Mouse (Mus musculus): ENCODE measurements around the gene Wdr12. TPM values are rescaled to one million over a fixed set of nuclear protein-coding genes. Genes with fewer than 3 reads are reported as not detected.
"Not testable (repeated sequence)": the region's sequence is repeated elsewhere in the genome, so short reads cannot be mapped to it uniquely, and the experiment has no call there.

Wdr12 gene
- polyA plus RNA-seq, 1 experiment from 2014 or later, result 68.3 TPM

DNA sequence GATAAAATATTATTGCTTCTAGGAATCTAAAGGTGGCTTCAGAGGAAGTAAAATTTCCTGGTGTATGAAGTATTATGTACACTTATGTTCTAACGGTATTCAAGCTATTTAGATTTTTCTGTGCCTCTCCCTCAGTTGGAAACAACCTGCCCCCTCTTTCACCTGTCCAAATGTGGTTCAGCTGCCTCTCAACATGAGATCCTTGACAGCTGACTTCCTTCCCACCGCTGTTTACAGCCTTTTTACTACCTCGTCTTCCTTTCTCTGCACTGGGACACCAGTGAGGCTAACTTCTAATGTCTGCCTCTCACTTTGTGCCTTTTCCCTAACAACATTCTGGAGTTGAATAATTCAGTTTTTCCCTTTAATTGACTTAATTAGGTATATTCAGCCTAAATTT lies 22.9 kb downstream of the Wdr12 start:
- Histone ChIP-seq H3K4me3 (ENCODE audit: low read length) (no peak overlapping the region), H3K36me3 (ENCODE audit: control insufficient read depth, insufficient read depth, low read length) (peaks cover 42% of the 10 kb centered on the region), H3K27me3 (ENCODE audit: control insufficient read depth, insufficient read depth, low read length) (no peaks in the 10 kb centered on the region), H3K4me1 (ENCODE audit: control insufficient read depth, insufficient read depth, low read length) (no peaks in the 10 kb centered on the region), H3K9me3 (ENCODE audit: control insufficient read depth, low read length) (no peaks in the 10 kb centered on the region), H3K4me2 (replicated peaks; ENCODE audit: low read depth, low read length) (no peak overlapping the region), H3K9ac (ENCODE audit: low read depth, low read length) (no peak overlapping the region), H3K27ac (ENCODE audit: low read depth, low read length) (no peak overlapping the region)
- no peak for ATAC-seq (ENCODE audit: low FRiP score, low TSS enrichment)
- 50% methylated on average over 3 of the region's 3 CpGs for WGBS

DNA sequence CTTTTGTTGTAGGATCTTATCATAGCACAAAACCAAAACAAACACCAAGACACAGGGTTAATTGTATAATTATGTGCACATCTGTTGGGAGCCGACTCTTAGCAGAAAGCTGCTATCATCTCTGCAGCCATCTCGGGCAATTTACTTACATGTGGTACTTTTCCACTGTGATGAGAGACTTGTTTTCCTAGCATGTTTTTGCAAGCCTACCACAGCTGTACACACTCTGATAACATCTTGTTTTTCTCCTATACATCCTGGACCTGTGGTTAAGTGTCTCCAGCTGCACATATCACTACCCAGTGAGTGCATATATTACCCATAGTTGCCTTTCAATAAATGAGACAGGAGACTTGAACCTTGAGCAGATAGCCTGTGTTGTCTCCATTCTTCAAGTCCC lies 23.5 kb downstream of the Wdr12 start:
- no peaks in the 10 kb centered on the region for H3K9me3 ChIP-seq (ENCODE audit: control insufficient read depth, low read length)
- H3K36me3 ChIP-seq (ENCODE audit: control insufficient read depth, insufficient read depth, low read length), result peaks cover 35% of the 10 kb centered on the region
- no peak overlapping the region for H3K9ac ChIP-seq (ENCODE audit: low read depth, low read length)
- no peak overlapping the region for H3K4me2 ChIP-seq (replicated peaks; ENCODE audit: low read depth, low read length)
- 66% methylated on average over 2 of the region's 2 CpGs for WGBS
- no peak overlapping the region for H3K27ac ChIP-seq (ENCODE audit: low read depth, low read length)
- no peak for ATAC-seq (ENCODE audit: low FRiP score, low TSS enrichment)
- no peaks in the 10 kb centered on the region for H3K4me1 ChIP-seq (ENCODE audit: control insufficient read depth, insufficient read depth, low read length)
- H3K27me3 ChIP-seq (ENCODE audit: control insufficient read depth, insufficient read depth, low read length), result no peaks in the 10 kb centered on the region
- H3K4me3 ChIP-seq (ENCODE audit: low read length), result no peak overlapping the region

- H3K9me3 ChIP-seq (ENCODE audit: control insufficient read depth, low read length); H3K9ac ChIP-seq (ENCODE audit: low read depth, low read length); H3K27me3 ChIP-seq (ENCODE audit: control insufficient read depth, insufficient read depth, low read length); H3K4me3 ChIP-seq (ENCODE audit: low read length); ATAC-seq (ENCODE audit: low FRiP score, low TSS enrichment); H3K4me1 ChIP-seq (ENCODE audit: control insufficient read depth, insufficient read depth, low read length); H3K27ac ChIP-seq (ENCODE audit: low read depth, low read length); H3K36me3 ChIP-seq (ENCODE audit: control insufficient read depth, insufficient read depth, low read length); H3K4me2 ChIP-seq (replicated peaks; ENCODE audit: low read depth, low read length): not testable (repeated sequence)
Observed at GRCm38 (mm10) chr1:60070725-60071124, 27.7 kb downstream of the Wdr12 start.

- H3K4me3 ChIP-seq (ENCODE audit: low read length), result no peak overlapping the region
- no peak for ATAC-seq (ENCODE audit: low FRiP score, low TSS enrichment)
- H3K9me3 ChIP-seq (ENCODE audit: control insufficient read depth, low read length), result no peaks in the 10 kb centered on the region
- no peaks in the 10 kb centered on the region for H3K27me3 ChIP-seq (ENCODE audit: control insufficient read depth, insufficient read depth, low read length)
- H3K9ac ChIP-seq (ENCODE audit: low read depth, low read length), result no peak overlapping the region
- no peaks in the 10 kb centered on the region for H3K4me1 ChIP-seq (ENCODE audit: control insufficient read depth, insufficient read depth, low read length)
- no peak overlapping the region for H3K27ac ChIP-seq (ENCODE audit: low read depth, low read length)
- no peaks in the 10 kb centered on the region for H3K36me3 ChIP-seq (ENCODE audit: control insufficient read depth, insufficient read depth, low read length)
- no peak overlapping the region for H3K4me2 ChIP-seq (replicated peaks; ENCODE audit: low read depth, low read length)
- 85% methylated on average over 3 of the region's 3 CpGs for WGBS
Observed at GRCm38 (mm10) chr1:60056310-60056709, 42.1 kb downstream of the Wdr12 start.

- no peak for ATAC-seq (ENCODE audit: low FRiP score, low TSS enrichment)
- no peaks in the 10 kb centered on the region for H3K27me3 ChIP-seq (ENCODE audit: control insufficient read depth, insufficient read depth, low read length)
- H3K4me2 ChIP-seq (replicated peaks; ENCODE audit: low read depth, low read length), result no peak overlapping the region
- 55% methylated on average over 3 of the region's 3 CpGs for WGBS
- H3K27ac ChIP-seq (ENCODE audit: low read depth, low read length), result no peak overlapping the region
- H3K4me1 ChIP-seq (ENCODE audit: control insufficient read depth, insufficient read depth, low read length), result no peaks in the 10 kb centered on the region
- no peaks in the 10 kb centered on the region for H3K9me3 ChIP-seq (ENCODE audit: control insufficient read depth, low read length)
- H3K9ac ChIP-seq (ENCODE audit: low read depth, low read length), result no peak overlapping the region
- no peaks in the 10 kb centered on the region for H3K36me3 ChIP-seq (ENCODE audit: control insufficient read depth, insufficient read depth, low read length)
- H3K4me3 ChIP-seq (ENCODE audit: low read length), result no peak overlapping the region
Observed at GRCm38 (mm10) chr1:60054659-60055058, 43.8 kb downstream of the Wdr12 start.

DNA sequence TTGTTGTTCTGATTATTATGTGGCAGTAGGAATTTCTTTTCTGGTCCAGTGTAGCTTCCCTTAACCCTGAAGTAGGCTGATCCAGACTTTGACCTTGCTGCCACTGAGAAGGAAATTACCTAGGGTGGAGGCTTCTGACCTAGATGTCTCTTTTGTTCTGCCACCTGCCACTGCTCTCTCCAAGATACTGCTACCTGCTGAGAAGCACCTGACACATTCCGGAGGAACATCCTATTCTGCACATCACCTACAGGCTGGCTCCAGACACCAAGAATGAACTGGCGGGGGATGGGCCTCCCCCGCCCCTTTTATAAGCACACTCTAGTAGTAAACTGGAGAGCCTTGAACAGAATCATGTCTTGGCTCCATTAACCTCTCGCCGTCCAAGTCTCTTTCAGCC lies 51.0 kb downstream of the Wdr12 start:
- H3K4me2 ChIP-seq (replicated peaks; ENCODE audit: low read depth, low read length); ATAC-seq (ENCODE audit: low FRiP score, low TSS enrichment); H3K9me3 ChIP-seq (ENCODE audit: control insufficient read depth, low read length); H3K9ac ChIP-seq (ENCODE audit: low read depth, low read length); H3K4me3 ChIP-seq (ENCODE audit: low read length); H3K36me3 ChIP-seq (ENCODE audit: control insufficient read depth, insufficient read depth, low read length); H3K4me1 ChIP-seq (ENCODE audit: control insufficient read depth, insufficient read depth, low read length); H3K27ac ChIP-seq (ENCODE audit: low read depth, low read length): not testable (repeated sequence)
- H3K27me3 ChIP-seq (ENCODE audit: control insufficient read depth, insufficient read depth, low read length), result peaks cover 11% of the 10 kb centered on the region
- 93% methylated on average over 5 of the region's 5 CpGs for WGBS

DNA sequence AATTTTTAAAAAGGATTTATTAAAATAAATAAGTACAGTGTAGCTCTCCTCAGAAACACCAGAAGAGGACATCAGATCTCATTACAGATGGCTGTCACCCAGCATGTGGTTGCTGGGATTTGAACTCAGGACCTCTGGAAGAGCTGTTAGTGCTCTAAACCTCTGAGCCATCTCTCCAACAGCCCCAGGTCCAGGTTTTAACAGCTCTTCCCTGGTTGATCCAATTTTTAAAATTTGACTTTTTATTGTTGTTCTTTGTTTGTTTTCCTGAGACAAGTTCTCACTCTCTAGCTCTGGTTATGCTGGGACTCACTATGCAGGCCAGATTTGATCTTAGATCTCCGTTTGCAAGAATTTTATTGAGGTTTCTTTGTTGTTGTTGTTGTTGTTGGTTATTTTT lies 53.9 kb downstream of the Wdr12 start:
- Histone ChIP-seq H3K9ac (ENCODE audit: low read depth, low read length) (no peak overlapping the region), H3K27ac (ENCODE audit: low read depth, low read length) (no peak overlapping the region), H3K4me1 (ENCODE audit: control insufficient read depth, insufficient read depth, low read length) (0 out of 2 replicates have a peak, but pooled peaks cover 3% of the 10 kb centered on the region), H3K4me3 (ENCODE audit: low read length) (no peak overlapping the region), H3K4me2 (replicated peaks; ENCODE audit: low read depth, low read length) (no peak overlapping the region), H3K36me3 (ENCODE audit: control insufficient read depth, insufficient read depth, low read length) (no peaks in the 10 kb centered on the region), H3K9me3 (ENCODE audit: control insufficient read depth, low read length) (no peaks in the 10 kb centered on the region), H3K27me3 (ENCODE audit: control insufficient read depth, insufficient read depth, low read length) (peaks cover 15% of the 10 kb centered on the region)
- WGBS, result 89% methylated on average over 1 of the region's 1 CpGs
- ATAC-seq (ENCODE audit: low FRiP score, low TSS enrichment), result no peak

GRCm38 (mm10) chr1:60042796-60043469 lies 55.5 kb downstream of the Wdr12 start, which contains the start of gene Ica1l:
TSS of gene Ica1l (minus strand) at chr1:60043184.
- 0% methylated on average over 55 of the region's 99 CpGs for WGBS
- ATAC-seq (ENCODE audit: low FRiP score, low TSS enrichment), result peak; percentile 93
- Histone ChIP-seq H3K4me1 (ENCODE audit: control insufficient read depth, insufficient read depth, low read length) (0 out of 2 replicates have a peak, but pooled peaks cover 3% of the 10 kb centered on the region), H3K4me3 (ENCODE audit: low read length) (peak within 1 kb of the TSS; percentile 71), H3K27ac (ENCODE audit: low read depth, low read length) (no peak within 1 kb of the TSS), H3K27me3 (ENCODE audit: control insufficient read depth, insufficient read depth, low read length) (peaks cover 15% of the 10 kb centered on the region), H3K36me3 (ENCODE audit: control insufficient read depth, insufficient read depth, low read length) (no peaks in the 10 kb centered on the region), H3K4me2 (replicated peaks; ENCODE audit: low read depth, low read length) (peak within 1 kb of the TSS; percentile 95), H3K9ac (ENCODE audit: low read depth, low read length) (peak within 1 kb of the TSS; percentile 66), H3K9me3 (ENCODE audit: control insufficient read depth, low read length) (no peaks in the 10 kb centered on the region)

GRCm38 (mm10) chr1:60042398-60042795 lies 56.0 kb downstream of the Wdr12 start:
- Histone ChIP-seq H3K9me3 (ENCODE audit: control insufficient read depth, low read length) (no peaks in the 10 kb centered on the region), H3K9ac (ENCODE audit: low read depth, low read length) (peak overlapping the region; percentile 66), H3K27me3 (ENCODE audit: control insufficient read depth, insufficient read depth, low read length) (peaks cover 15% of the 10 kb centered on the region), H3K4me1 (ENCODE audit: control insufficient read depth, insufficient read depth, low read length) (0 out of 2 replicates have a peak, but pooled peaks cover 3% of the 10 kb centered on the region), H3K4me3 (ENCODE audit: low read length) (peak overlapping the region; percentile 71), H3K36me3 (ENCODE audit: control insufficient read depth, insufficient read depth, low read length) (no peaks in the 10 kb centered on the region), H3K4me2 (replicated peaks; ENCODE audit: low read depth, low read length) (peak overlapping the region; percentile 95), H3K27ac (ENCODE audit: low read depth, low read length) (no peak overlapping the region)
- WGBS, result 3% methylated on average over 19 of the region's 19 CpGs
- ATAC-seq (ENCODE audit: low FRiP score, low TSS enrichment), result peak; percentile 68

Measured in kidney, embryonic 14.5 days (tissue).